ENCODE assay signal across 32 mouse cellular contexts in the genomic region with DNA sequence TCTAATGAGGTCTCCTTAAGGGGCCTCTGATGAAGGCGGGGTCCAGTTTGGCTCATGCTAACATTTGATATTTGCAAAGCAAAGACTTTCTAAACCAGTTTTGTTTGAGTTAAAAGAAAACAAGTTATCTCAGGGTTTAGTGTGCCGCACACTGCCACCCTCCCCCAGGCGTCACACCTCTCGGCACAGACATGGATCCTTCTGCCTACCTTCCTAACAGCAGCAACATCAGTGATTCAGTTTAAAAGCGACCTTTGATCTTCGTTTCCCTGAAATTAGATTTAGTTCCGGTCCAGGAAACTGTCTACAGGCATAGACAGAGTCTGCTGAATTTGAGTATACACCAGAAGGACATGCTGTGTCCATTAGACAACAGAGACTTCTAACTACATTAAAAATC. TPM values are rescaled to one million over a fixed set of nuclear protein-coding genes. Genes with fewer than 3 reads are reported as not detected.
DNase-seq lines count a peak whose midpoint lies in the region; ATAC-seq lines count a peak whose summit lies in the region.
"Had no signal": no experiment of that assay in that cellular context is flagged by ENCODE, and none has a peak within 500 bp of the region (broad histone marks: within the 10 kb centered on the region; RNA-seq: fewer than 3 reads in every experiment).

No protein-coding gene starts in this region.

- H3K4me3 ChIP-seq in embryonic facial prominence, embryonic 14.5 days (ENCODE audit: low read depth, low read length), result no peak overlapping the region
- no peak overlapping the region for H3K4me3 ChIP-seq in intestine, embryonic 15.5 days (replicated peaks)
- H3K4me3 ChIP-seq in stomach, embryonic 14.5 days (ENCODE audit: low read depth, low read length), result no peak overlapping the region
- H3K4me3 ChIP-seq: embryonic facial prominence, embryonic 13.5 days; erythroblast, embryonic 14.5 days; hindbrain, embryonic 10.5 days; hindbrain, embryonic 15.5 days; limb, embryonic 13.5 days had no signal

- peak; percentile 47 for DNase-seq in kidney, adult 9 months
- DNase-seq in kidney, postnatal 14 days, result no peak
- no peak for DNase-seq in embryonic facial prominence, embryonic 14.5 days (ENCODE audit: low spot score)
- DNase-seq in urinary bladder, adult 2 months (ENCODE audit: low spot score), result no peak
- no peak for DNase-seq in cerebellum, postnatal 14 days
- DNase-seq: adrenal gland, postnatal 25 days; B cell, adult 2 months; cerebellum, adult 18-20 months; cerebellum, postnatal 10 days; gastrocnemius, postnatal 10 days; heart, postnatal 14 days; kidney, postnatal 4 days; layer of hippocampus, adult 9-11 months; lung, embryonic 14.5 days; lung, postnatal 36 days; right cerebral cortex, postnatal 4 days; thymus, adult 18-20 months; thymus, postnatal 25 days had no signal

- no peak for ATAC-seq in embryonic facial prominence, embryonic 14.5 days (ENCODE audit: low read depth)
- peak; percentile 46; the same call in 1 of the 2 replicates for ATAC-seq in intestine, embryonic 15.5 days
- no peak for ATAC-seq in stomach, embryonic 14.5 days (ENCODE audit: insufficient number of reproducible peaks, insufficient read depth, low FRiP score, low read depth)
- ATAC-seq: forebrain, embryonic 16.5 days; inflammation-experienced regulatory T-cells, adult 6 months; midbrain, embryonic 16.5 days had no signal

- H3K27me3 ChIP-seq in embryonic facial prominence, embryonic 14.5 days (replicated peaks; ENCODE audit: control insufficient read depth, insufficient read depth, low read length), result no peaks in the 10 kb centered on the region
- no peaks in the 10 kb centered on the region for H3K27me3 ChIP-seq in intestine, embryonic 15.5 days (replicated peaks)
- H3K27me3 ChIP-seq in stomach, embryonic 14.5 days (ENCODE audit: control insufficient read depth, insufficient read depth, low read length), result no peaks in the 10 kb centered on the region
- H3K27me3 ChIP-seq: embryonic facial prominence, embryonic 13.5 days; hindbrain, embryonic 15.5 days; limb, embryonic 13.5 days had no signal

- H3K9ac ChIP-seq in embryonic facial prominence, embryonic 14.5 days (ENCODE audit: low read depth, low read length), result 0 out of 2 replicates have a peak overlapping the region, but pooled peaks have one; percentile 30
- no peak overlapping the region for H3K9ac ChIP-seq in intestine, embryonic 15.5 days
- H3K9ac ChIP-seq in stomach, embryonic 14.5 days (replicated peaks; ENCODE audit: low read depth, low read length), result 0 out of 2 replicates have a peak overlapping the region, but pooled peaks have one; percentile 4
- H3K9ac ChIP-seq: embryonic facial prominence, embryonic 13.5 days; hindbrain, embryonic 15.5 days; limb, embryonic 13.5 days; liver, embryonic 14.5 days; lung, embryonic 14.5 days had no signal

- H3K9me3 ChIP-seq in embryonic facial prominence, embryonic 14.5 days (ENCODE audit: control insufficient read depth, low read length), result no peaks in the 10 kb centered on the region
- no peaks in the 10 kb centered on the region for H3K9me3 ChIP-seq in intestine, embryonic 15.5 days
- H3K9me3 ChIP-seq in stomach, embryonic 14.5 days (ENCODE audit: control insufficient read depth, low read depth, low read length), result no peaks in the 10 kb centered on the region
- H3K9me3 ChIP-seq: embryonic facial prominence, embryonic 13.5 days; hindbrain, embryonic 10.5 days; hindbrain, embryonic 15.5 days; limb, embryonic 13.5 days had no signal

- H3K4me2 ChIP-seq in embryonic facial prominence, embryonic 14.5 days (ENCODE audit: low read depth, low read length), result no peak overlapping the region
- H3K4me2 ChIP-seq in intestine, embryonic 15.5 days (replicated peaks), result no peak overlapping the region
- no peak overlapping the region for H3K4me2 ChIP-seq in stomach, embryonic 14.5 days (replicated peaks; ENCODE audit: low read depth, low read length)
- H3K4me2 ChIP-seq: embryonic facial prominence, embryonic 13.5 days; hindbrain, embryonic 15.5 days; limb, embryonic 13.5 days; lung, embryonic 14.5 days; midbrain, embryonic 11.5 days had no signal

- peaks cover 46% of the 10 kb centered on the region for H3K36me3 ChIP-seq in embryonic facial prominence, embryonic 14.5 days (ENCODE audit: control insufficient read depth, insufficient read depth, low read length)
- peaks cover 15% of the 10 kb centered on the region; the same call in 1 of the 2 replicates for H3K36me3 ChIP-seq in intestine, embryonic 15.5 days
- peaks cover 15% of the 10 kb centered on the region for H3K36me3 ChIP-seq in stomach, embryonic 14.5 days (ENCODE audit: control insufficient read depth, insufficient read depth, low read length)

- no peak overlapping the region for H3K27ac ChIP-seq in embryonic facial prominence, embryonic 14.5 days (replicated peaks; ENCODE audit: low read depth, low read length)
- H3K27ac ChIP-seq in intestine, embryonic 15.5 days, result no peak overlapping the region
- H3K27ac ChIP-seq in stomach, embryonic 14.5 days (ENCODE audit: low read length), result peak overlapping the region; percentile 39; the same call in 1 of the 2 replicates
- H3K27ac ChIP-seq: embryonic facial prominence, embryonic 13.5 days; limb, embryonic 13.5 days; liver, embryonic 14.5 days had no signal

- H3K4me1 ChIP-seq in embryonic facial prominence, embryonic 14.5 days (ENCODE audit: control insufficient read depth, insufficient read depth, low read length), result no peaks in the 10 kb centered on the region
- no peaks in the 10 kb centered on the region; the same call in 1 of the 2 replicates for H3K4me1 ChIP-seq in intestine, embryonic 15.5 days (replicated peaks)
- H3K4me1 ChIP-seq in stomach, embryonic 14.5 days (ENCODE audit: control insufficient read depth, insufficient read depth, low read length), result 0 out of 2 replicates have a peak, but pooled peaks cover 4% of the 10 kb centered on the region
- H3K4me1 ChIP-seq: hindbrain, embryonic 15.5 days; limb, embryonic 13.5 days had no signal

- WGBS in embryonic facial prominence, embryonic 14.5 days, result 49% methylated on average over 7 of the region's 7 CpGs
- WGBS in intestine, embryonic 15.5 days, result 55% methylated on average over 7 of the region's 7 CpGs
- WGBS in stomach, embryonic 14.5 days, result 64% methylated on average over 7 of the region's 7 CpGs

RNA-seq across cellular contexts. Expression of a gene that starts 11.8 kb away (rescaled TPM):
- polyA plus RNA-seq in embryonic facial prominence, embryonic 14.5 days (2014; fragmentation: Nextera tagmentation; extraction: Ambion mirVana), result 43.3 and 43.7 TPM in 2 replicates
- 195 and 210 TPM in 2 replicates for polyA plus RNA-seq in intestine, embryonic 15.5 days (2015; fragmentation: Nextera tagmentation; extraction: Ambion mirVana)
- polyA plus RNA-seq in stomach, embryonic 14.5 days (2014; fragmentation: Nextera tagmentation; extraction: Ambion mirVana), result 66.8 and 69.3 TPM in 2 replicates
- polyA plus RNA-seq in urinary bladder, adult 2 months (2012; rRNA removed), result 114 and 117 TPM in 2 replicates

RNA-seq across cellular contexts. Expression of a gene that starts 40.9 kb away (rescaled TPM):
- polyA plus RNA-seq in embryonic facial prominence, embryonic 14.5 days (2014; fragmentation: Nextera tagmentation; extraction: Ambion mirVana), result 25.6 and 27.2 TPM in 2 replicates
- polyA plus RNA-seq in intestine, embryonic 15.5 days (2015; fragmentation: Nextera tagmentation; extraction: Ambion mirVana), result 21.0 and 23.8 TPM in 2 replicates
- polyA plus RNA-seq in stomach, embryonic 14.5 days (2014; fragmentation: Nextera tagmentation; extraction: Ambion mirVana), result 35.1 and 35.4 TPM in 2 replicates
- polyA plus RNA-seq in urinary bladder, adult 2 months (2012; rRNA removed), result 3.8 and 5.4 TPM in 2 replicates

RNA-seq across cellular contexts. Expression of a gene that starts 51.8 kb away (rescaled TPM):
- polyA plus RNA-seq in embryonic facial prominence, embryonic 14.5 days (2014; fragmentation: Nextera tagmentation; extraction: Ambion mirVana), result 0.53 and 0.76 TPM in 2 replicates
- not detected in 2 replicates for polyA plus RNA-seq in intestine, embryonic 15.5 days (2015; fragmentation: Nextera tagmentation; extraction: Ambion mirVana)
- 0.65 and 0.81 TPM in 2 replicates for polyA plus RNA-seq in stomach, embryonic 14.5 days (2014; fragmentation: Nextera tagmentation; extraction: Ambion mirVana)
- not detected in 2 replicates for polyA plus RNA-seq in urinary bladder, adult 2 months (2012; rRNA removed)
- polyA plus RNA-seq: gonadal fat pad, adult 2 months; liver, embryonic 14.5 days; lung, embryonic 14.5 days; neural tube, embryonic 11.5 days had no signal
